Mouse (Mus musculus) erythroid progenitor cell, adult 5-6 weeks (primary cell): ENCODE data around the gene Cd8a. TPM values are rescaled to one million over a fixed set of nuclear protein-coding genes. Genes with fewer than 3 reads are reported as not detected.
"Not testable (repeated sequence)": the region's sequence is repeated elsewhere in the genome, so short reads cannot be mapped to it uniquely, and the experiment has no call there.

Experiments used
- ATAC-seq: replicated peaks from 2 replicates; pipeline ENCODE4 v1.8.0; 2016; ENCODE audit warnings: moderate number of reproducible peaks, mild to moderate bottlenecking, moderate TSS enrichment, inconsistent platforms; ENCODE audit not compliant: poor library complexity, low FRiP score, severe bottlenecking
- total RNA-seq, 2 experiments: library from RNA; stranded (forward) in 1 of 2; stranded (reverse) in 1 of 2; fragments of 150-400 nt in 1 of 2; fragments of 186-747, 209-891 nt in 1 of 2; gene quantifications; 2 replicates each; pipeline versions ENCODE4 v1.2.3 to v1.2.4; 2015 to 2017; ENCODE audit warnings: low replicate concordance in 2 of 2

Cd8a gene
- total RNA-seq (2015; ENCODE audit: low replicate concordance) (not detected in 2 replicates), total RNA-seq (2017; ENCODE audit: low replicate concordance) (0.39 TPM in 1 of 2 replicates, not detected in the other)

DNA sequence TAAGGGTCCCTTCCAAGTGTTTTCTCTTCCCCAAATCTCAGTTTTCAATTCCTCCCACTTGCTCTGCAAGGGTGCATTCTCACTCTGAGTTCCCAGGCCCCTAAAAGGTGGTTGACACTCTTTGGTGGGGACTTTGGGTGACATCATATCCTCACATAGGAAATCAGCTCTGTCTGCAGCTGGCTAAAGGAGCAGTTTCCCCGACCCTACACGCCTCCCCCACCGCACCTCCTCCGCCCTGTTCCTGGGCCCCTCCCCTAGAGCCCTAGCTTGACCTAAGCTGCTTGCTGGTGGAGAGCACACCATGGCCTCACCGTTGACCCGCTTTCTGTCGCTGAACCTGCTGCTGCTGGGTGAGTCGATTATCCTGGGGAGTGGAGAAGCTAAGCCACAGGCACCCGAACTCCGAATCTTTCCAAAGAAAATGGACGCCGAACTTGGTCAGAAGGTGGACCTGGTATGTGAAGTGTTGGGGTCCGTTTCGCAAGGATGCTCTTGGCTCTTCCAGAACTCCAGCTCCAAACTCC lies at the start of gene Cd8a:
Gene Cd8a, plus strand, starts transcription at position 179 of the 527 bp plus-strand sequence.
- ATAC-seq = no peak

DNA sequence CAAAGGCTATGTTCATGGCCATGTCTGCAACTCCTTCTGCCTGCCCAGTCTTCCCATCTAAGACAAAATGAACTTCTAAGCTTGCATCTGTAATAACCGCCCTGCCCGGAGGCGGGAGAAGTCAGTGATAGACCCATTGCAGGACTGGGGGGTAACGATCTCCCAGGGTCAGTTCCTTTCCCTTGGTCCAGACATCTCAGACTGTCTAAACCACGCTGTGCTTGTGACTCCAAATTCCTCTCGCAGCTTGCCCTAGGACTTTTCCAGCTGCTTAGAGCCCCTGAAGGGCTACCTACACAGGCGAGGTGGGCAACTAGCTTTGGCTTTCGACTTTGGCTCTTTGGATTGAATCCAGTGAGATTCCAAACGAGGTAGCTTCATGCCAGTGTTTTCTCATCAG lies 48.4 kb upstream of the Cd8a start:
- no peak for ATAC-seq

DNA sequence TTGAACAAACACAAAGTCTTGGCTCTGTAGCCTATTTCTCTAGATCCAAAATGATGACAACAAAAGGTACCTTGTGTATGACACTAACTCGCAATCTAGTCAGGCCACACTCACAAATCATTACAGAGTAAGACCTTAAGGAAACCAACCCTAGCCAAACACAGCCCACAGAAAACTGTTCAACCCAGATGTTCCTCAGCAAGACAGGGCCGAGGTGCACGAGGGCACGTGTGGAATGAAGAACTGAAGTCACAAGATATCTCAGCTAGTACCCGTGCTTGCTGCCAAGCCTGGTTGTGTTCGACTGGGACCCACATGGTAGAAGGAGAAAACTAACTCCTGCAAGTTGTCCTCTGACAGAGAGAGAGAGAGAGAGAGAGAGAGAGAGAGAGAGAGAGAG lies 43.3 kb upstream of the Cd8a start:
- ATAC-seq = no peak

DNA sequence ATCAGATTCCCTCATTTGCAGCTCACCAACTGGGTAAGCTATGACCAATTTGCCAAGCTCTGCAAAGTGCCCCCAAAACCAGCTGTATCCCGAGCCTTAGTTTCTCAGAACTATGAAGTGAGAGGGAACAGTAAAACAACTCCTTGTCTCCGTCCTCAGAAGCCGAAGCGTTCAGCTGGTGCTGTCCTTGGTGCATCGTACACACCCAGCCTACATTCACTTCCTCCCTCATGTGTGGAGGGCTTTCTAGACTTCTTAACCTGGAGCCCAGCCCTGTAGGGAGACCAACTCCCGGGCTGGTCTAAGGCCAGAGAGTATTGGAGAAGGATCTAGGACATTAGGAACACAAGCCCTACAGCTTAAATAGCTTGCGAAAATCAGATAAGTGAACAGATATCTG lies 42.7 kb upstream of the Cd8a start:
- ATAC-seq = no peak

DNA sequence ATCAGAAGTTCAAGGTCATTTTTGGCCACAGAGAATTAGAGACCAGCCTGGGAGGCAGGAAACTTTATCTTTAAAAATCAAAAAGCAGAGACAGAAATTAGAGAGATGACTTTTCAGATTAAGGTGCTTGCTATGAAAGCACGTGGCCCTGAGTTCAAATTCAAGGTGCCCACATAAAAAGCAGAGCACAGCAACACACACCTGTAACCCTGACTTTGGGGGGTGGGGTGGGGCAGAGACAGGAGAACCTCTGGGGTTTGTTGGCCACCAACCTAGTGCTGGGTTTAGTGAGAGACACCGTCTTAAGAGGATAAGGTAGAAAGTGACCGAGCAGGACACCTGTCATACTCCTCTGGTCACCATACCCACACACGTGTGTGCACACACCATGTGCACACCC lies 41.7 kb upstream of the Cd8a start:
- ATAC-seq = not testable (repeated sequence)

DNA sequence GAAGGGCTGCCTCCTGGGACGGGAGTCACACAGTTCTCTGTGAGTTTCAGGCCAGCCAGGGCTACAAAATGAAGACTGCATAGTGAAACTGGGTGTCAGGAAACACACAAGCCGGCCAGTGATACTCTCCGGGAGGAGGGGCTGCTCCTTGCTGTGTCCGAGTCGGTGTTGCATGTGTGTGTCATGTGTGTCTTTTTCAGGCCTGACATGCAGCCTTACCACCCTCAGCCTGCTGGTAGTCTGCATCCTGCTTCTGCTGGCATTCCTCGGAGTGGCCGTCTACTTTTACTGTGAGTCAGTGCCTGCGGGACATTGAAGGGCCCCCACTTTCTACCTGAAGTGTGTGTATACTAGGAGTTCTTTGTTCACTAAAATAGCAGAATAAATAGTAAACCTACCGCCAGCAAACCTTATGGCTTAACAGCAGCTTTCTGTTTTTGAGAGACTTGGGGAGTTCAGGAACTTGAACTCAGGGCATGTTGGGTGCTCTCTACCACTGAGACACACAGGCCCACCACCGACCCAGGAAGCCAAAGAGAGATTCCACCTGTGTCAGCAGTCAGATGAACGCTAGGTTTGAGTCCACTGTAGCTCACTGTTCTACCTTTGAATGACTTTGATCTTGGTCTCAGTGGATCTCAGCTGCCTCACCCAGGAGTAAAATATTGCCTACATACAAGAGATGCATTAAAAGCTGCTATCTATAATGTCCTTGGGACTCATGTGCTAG lies 40.8 kb upstream of the Cd8a start:
- ATAC-seq = no peak

DNA sequence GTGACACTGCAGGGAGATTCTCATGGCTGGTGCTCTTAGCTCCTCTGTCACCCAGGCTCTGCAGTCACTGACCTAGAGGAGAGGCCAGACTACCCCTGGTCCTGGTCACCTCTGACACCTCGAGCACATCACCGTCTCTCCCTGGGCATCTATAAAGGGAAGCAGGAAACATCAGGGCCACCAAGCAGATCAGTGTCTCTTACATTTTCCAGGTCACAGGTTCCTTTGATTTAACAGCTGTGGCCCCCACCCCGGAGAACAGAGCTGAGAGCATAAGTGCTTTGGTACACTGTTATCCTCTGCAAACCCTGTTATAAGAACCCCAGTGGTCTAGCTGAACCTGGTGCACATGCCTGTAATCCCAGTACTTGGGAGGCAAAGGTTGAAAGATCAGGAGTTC lies 40.2 kb upstream of the Cd8a start:
- ATAC-seq = no peak

DNA sequence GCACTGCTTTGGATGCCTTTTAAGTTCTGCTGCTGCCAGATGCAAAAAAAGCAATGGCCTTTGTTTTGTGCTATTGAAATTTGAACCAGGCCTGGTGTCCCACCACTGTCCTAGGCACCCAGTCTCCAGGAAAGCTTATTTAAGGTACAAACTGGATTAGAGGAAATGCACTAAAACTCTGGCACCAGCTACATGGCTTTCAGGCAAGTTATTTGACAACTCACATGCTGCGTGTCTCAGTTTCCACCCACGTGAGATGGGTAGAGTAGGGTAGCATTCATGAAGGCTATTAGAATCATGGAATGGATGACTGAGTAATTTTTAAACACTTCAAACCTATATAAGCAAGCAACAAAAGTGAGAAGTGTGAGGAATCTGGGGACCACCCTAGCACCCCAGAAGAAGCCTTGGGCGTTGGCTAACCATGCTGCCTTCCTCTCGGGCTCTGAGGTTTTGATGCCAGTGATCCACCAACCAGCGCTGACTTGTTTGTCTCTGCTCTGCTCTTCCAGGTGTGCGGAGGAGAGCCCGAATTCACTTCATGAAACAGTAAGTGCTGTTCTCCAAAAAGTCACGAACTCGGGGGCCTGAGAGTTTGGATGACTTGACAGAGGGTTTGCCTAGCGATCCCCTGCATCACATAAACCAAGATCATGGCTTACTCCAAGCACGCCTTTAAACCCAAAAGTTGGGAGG lies 39.5 kb upstream of the Cd8a start:
- no peak for ATAC-seq

DNA sequence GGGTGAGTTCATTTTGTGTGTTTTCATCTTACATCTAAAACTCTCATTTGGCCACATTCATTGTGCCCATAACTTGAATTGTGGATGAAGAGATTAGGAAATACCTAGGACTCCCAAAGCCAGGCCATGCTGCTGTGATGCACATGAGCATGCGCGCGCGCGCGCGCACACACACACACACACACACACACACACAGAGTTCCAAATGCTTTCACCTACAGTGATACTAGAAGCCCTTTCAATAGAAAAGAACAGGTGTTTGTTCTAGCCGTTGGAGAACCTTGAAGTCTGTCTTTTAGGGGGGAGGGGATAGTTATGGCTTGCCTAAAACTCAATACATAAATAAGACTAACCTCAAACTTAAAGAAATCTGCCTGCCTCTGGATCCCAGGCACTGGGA lies 35.6 kb upstream of the Cd8a start:
- no peak for ATAC-seq

DNA sequence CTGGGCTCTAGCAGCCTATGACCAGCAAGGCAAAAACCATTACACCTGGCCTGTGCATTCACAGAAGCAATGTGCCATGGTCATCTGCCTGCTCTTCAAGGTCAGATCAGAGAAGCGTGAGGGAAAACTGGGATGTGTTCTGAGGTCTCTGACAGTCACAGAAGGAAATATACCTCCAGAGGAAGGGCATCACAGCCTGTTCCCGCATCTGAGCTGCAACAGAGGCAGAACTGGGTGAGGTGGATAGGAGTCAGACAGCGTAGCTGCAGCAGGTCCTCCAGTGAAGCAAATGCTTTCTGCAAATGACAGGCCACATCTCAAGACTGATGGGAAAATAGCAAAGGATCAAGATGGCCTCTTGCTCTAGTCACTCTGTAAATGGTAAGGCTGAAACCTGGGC lies 34.3 kb upstream of the Cd8a start:
- ATAC-seq = no peak

DNA sequence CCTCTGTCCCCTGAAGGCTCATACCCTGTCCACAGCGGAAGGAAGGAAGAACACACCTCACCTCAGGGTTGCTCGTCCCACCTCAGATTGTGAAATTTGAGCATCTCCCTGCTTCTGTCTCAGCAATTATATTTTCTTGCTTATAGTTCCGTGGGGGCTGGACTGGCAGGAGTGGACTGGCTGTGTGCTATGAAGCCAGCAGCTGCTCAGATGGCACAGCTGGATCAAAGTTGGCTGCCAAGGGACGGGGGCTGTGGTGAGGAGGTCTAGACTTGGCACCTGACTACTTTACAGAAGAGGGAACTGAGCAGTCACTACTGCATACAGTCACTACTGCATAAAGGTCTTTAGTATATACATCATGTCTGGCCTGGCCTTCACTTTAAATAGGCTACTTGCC lies 33.9 kb upstream of the Cd8a start:
- no peak for ATAC-seq

DNA sequence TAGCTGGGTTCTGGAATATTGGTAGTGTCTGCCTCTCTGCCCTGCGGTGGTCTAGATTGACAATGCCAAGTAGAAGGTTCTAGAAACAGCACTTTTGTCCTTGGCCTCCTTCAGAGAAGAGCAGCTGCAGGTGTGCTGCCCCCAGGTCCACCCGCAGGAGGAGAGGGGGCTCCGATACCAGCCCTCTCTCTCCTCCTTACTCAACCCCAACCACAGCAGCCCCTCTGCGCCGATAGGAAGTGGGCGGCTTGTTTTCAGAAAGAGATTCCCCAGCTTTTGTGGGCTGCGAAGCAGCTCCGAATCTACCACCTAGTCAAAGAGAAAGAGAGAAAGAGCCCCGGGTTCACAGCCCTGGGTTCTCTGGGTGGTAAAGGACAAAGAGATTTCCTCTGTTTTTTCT lies 32.0 kb upstream of the Cd8a start:
- ATAC-seq = no peak

DNA sequence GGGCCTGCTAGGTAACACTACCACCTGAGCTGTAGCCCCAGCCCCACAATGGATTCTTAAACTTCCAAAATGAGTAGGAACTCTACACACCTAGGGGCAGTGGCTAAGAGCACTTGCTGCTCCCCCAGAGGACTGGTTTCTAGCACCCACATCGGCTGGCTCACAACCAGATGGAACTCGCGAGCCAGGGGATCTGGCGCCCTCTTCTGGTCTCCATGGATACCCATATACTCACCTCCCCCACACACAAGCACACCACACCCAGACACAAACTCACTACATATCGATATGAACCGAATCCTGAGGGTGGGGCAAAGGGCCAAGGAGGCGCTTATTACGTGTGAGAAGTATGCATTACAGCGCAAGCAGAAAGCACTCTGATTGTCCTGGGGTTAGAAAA lies 25.2 kb upstream of the Cd8a start:
- no peak for ATAC-seq

DNA sequence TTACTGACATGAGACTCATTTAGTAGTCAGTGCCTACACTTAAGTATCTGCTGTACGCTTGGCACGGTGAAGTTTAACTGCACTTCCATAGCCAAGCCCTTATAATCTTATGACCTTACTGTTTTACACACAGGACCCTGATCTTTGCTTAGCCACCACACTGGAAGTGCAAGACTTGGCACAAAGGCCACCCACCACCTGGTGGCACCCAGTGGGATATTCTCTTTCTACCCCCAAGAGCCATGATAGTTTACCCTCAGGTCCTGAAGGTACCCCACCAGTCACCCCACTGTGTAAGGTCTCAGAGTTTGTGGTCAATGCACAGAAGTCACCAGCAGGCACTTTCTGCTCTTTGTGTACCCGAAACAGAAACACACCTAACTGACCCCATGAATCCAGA lies 22.0 kb upstream of the Cd8a start:
- no peak for ATAC-seq

DNA sequence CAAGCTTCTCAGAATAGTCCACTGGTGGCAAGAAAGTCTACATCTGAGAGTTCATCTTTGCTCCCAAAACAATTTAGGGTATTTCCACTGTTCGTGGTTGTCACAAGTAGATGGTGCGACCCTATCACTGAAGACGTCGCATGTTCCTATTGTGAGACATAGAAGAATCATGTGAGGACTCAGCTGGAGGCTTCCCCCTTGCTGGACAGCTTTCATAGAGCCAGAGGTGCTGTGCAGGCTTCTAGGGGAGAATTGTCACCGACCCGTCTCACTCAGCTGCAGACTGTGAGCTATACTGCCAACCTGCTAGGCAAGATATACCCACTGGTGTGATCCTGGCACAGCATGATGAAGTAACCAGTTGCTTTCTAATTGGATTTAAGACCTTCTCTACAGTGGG lies 21.0 kb upstream of the Cd8a start:
- ATAC-seq = no peak

DNA sequence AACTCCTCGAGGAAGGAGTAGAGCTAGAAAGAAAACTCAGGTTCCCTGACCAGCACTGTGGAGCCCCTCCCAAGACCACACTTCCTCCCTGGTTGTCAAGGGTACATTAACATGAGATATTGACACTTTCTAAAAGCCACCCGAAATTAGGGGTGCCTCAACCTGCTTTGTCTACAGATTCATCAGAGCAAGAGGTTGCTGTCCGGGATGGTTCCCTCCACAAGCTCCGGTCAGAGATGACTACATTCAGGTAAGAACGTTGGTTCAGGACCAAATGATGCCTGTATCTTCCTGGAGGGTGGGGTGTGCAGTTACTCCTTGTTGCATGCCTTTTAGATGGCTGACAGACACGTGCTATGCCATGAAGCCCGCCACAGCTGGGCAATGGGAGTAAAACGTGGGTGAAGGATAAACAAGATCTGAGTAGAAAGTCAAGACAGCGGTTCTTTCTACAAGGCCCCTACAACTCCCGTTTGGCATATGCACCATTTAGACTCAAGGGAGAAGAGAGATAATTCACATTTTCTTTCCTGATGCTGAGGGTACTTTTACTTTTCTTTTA lies 20.3 kb upstream of the Cd8a start:
- no peak for ATAC-seq

DNA sequence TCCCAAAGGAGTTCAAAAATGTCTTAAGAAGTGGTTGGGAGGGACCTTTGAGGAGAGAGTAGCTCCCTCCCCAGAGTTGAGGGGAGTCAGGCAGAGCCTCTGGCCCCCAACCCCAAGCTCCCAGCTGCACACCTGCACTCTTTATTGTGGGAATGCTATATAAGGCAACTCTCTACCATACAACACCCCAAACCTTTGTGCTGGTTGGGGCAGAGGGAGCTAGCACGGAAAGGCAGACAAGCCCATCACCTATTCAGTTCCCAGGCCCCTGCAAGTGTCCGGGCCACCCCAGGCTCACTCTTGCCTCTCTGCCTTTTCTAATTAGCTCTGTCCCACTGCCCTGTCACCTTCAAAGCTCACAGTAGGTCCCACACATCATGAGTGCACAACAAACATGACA lies 19.5 kb upstream of the Cd8a start:
- ATAC-seq = no peak

DNA sequence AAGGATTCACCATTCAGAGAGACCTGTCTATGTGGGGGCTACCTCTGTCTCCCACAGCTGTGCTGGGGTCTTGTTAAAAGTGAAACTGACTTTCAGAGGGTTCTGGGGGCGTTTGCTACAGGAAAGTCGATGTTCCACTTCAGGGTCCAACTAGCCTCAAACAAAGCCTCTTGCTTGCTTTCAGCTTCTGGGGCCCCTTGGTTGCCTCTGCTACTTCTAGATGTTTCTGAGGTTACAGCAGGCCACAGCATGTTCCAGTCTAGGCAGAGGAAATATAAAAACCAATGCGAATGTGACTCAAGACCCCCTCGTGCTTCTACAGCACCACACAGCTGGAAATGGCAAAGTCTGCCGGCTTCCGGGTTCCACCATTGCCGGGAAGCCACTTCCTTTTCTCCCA lies 15.7 kb upstream of the Cd8a start:
- ATAC-seq = no peak

DNA sequence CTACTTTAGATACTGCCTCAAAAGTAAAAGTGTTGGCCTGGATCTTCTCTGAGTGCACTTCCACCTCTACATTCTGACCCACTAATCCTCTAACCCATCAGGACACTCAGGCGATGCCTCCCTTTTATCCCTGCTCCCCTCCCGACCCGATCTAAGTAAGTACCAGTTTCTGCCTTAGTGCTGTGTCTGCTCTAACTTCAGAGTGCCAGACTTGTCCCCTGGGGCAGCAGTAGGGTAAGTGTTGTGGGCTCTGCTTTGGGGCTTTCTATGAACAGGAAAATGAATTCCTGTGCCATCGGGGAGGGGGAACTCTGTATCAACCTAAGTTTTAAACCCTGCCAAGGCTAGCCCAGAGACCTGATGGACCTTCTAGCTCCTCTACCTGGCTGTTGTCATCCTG lies 13.0 kb upstream of the Cd8a start:
- ATAC-seq = no peak

DNA sequence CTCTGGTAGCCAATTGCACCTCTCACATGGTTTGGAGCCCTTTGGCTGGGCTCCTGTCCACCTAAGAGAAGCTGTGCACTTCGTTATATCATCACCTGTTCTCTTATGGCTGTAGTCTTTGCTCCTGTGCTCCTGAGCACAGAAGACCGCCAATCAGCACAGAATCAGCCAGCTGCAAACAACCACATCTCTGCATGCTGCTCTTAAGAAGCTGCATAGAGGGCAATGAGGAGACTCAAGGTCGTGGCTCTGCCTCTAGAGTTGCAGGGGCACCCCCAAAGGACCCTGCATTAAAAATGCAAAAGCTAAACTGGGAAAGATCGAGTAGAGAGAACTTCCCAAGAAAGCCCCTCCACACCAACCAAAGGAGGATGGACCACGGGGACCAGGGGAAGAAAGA lies 12.5 kb upstream of the Cd8a start:
- no peak for ATAC-seq

DNA sequence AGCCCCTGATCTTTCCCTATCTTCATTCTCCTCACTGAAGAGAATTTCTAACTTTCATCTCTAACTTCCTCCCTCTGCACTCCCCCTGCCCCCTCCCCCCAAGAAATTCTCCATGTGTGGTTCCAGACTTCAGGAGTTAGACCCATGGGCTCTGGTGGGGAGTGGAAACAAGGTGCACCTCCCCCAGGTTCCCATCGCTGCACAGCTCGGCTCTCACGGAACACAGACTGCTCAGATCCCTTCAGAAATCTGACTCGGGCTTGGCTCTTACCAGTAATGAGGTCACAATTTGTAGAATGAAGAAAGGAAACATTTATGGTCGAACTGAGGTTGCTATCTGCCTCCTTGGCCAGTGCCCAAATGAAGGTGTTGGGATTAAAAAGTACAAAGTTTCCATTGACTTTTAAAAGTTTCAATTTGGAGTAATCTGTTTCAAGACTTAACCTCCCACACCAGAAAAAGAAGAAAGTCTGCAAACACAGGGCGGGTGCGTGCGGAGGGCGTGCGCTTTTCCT lies 12.0 kb upstream of the Cd8a start:
- ATAC-seq = no peak
